Mouse (Mus musculus) left cerebral cortex, adult 2 months (tissue): ENCODE results near the gene Kcnk18. TPM values are rescaled to one million over a fixed set of nuclear protein-coding genes. Genes with fewer than 3 reads are reported as not detected.

Source experiments
- DNase-seq, 2 experiments: peaks; one replicate each; pipeline ENCODE4 v3.0.0; 2021 to 2022; ENCODE audit warnings: low spot score in 2 of 2, mixed read lengths in 1 of 2; ENCODE audit errors: extremely low spot score in 1 of 2
- H3K27ac ChIP-seq: fragments of 200-600 bp; 2 replicates; pipeline ENCODE4 v1.8.1; 2022
- H3K4me3 ChIP-seq: fragments of 200-600 bp; 2 replicates; pipeline ENCODE4 v1.8.1; 2022
- CTCF ChIP-seq: fragments of 200-600 bp; IDR thresholded peaks from 2 replicates; pipeline ENCODE4 v1.8.1; 2022; ENCODE audit warnings: antibody characterized with exemption, mild to moderate bottlenecking, moderate library complexity
- intact Hi-C: fragments of 180-260 bp; cut with DNase I; formaldehyde crosslinking; loops from one replicate; pipeline ENCODE4 v1.15.1; 2025
- total RNA-seq, 2 experiments: library from RNA; stranded (reverse); gene quantifications; 2 replicates each; pipeline ENCODE4 v1.2.3; 2021

Kcnk18 gene
- total RNA-seq, 2 experiments from 2014 or later: not detected

GRCm38 (mm10) chr19:59192491-59192890, 26.5 kb upstream of the Kcnk18 start:
- TF ChIP-seq CTCF: no peak
- no peak overlapping the region for H3K27ac ChIP-seq
- DNase-seq: no peak
- intact Hi-C loops: loop anchor here (10.0 kb wide), 1 partner anchor 272 kb away; no protein-coding TSS in a partner anchor
- H3K4me3 ChIP-seq: no peak overlapping the region

- no peak overlapping the region for H3K4me3 ChIP-seq
- H3K27ac ChIP-seq: no peak overlapping the region
- TF ChIP-seq CTCF: no peak
- intact Hi-C loops: loop anchor here (10.0 kb wide), 1 partner anchor 271 kb away; no protein-coding TSS in a partner anchor
- no peak for DNase-seq
Observed at GRCm38 (mm10) chr19:59193456-59193855, 25.6 kb upstream of the Kcnk18 start.

- no peak for TF ChIP-seq CTCF
- Histone ChIP-seq H3K4me3 (no peak overlapping the region), H3K27ac (no peak overlapping the region)
- no peak for DNase-seq
- intact Hi-C loops: loop anchor here (10.0 kb wide), 1 partner anchor 271 kb away; no protein-coding TSS in a partner anchor
Observed at GRCm38 (mm10) chr19:59193986-59194820, 24.8 kb upstream of the Kcnk18 start.

- no peak for DNase-seq
- intact Hi-C loops: loop anchor here (5.0 to 10.0 kb wide), 2 partner anchors 270 to 388 kb away; no protein-coding TSS in a partner anchor
- no peak overlapping the region for H3K27ac ChIP-seq
- no peak overlapping the region for H3K4me3 ChIP-seq
- no peak for TF ChIP-seq CTCF
Observed at GRCm38 (mm10) chr19:59195181-59195770, 23.7 kb upstream of the Kcnk18 start.

GRCm38 (mm10) chr19:59196111-59196666, 22.8 kb upstream of the Kcnk18 start:
- peak; percentile 70 for TF ChIP-seq CTCF
- peak; percentile 56 to 60 for DNase-seq
- H3K4me3 ChIP-seq: no peak overlapping the region
- H3K27ac ChIP-seq: no peak overlapping the region
- intact Hi-C loops: loop anchor here (2.0 to 10.0 kb wide), 3 partner anchors 269 to 389 kb away; no protein-coding TSS in a partner anchor

GRCm38 (mm10) chr19:59198161-59198560, 20.9 kb upstream of the Kcnk18 start:
- H3K4me3 ChIP-seq: no peak overlapping the region
- DNase-seq: peak in 1 of 2 experiments; percentile 36
- TF ChIP-seq CTCF: peak; percentile 73
- intact Hi-C loops: loop anchor here (5.0 to 10.0 kb wide), 2 partner anchors 267 to 391 kb away; no protein-coding TSS in a partner anchor
- H3K27ac ChIP-seq: no peak overlapping the region

GRCm38 (mm10) chr19:59208475-59208874, 10.5 kb upstream of the Kcnk18 start:
- H3K27ac ChIP-seq: no peak overlapping the region
- intact Hi-C loops: loop anchor here (1.0 to 5.0 kb wide), 2 partner anchors 297 to 446 kb away; no protein-coding TSS in a partner anchor
- DNase-seq: peak; percentile 78 to 84
- no peak overlapping the region for H3K4me3 ChIP-seq
- TF ChIP-seq CTCF: peak; percentile 87

- intact Hi-C loops: loop anchor here (1.0 to 5.0 kb wide), 2 partner anchors 298 to 447 kb away; no protein-coding TSS in a partner anchor
- TF ChIP-seq CTCF: no peak
- DNase-seq: no peak
- no peak overlapping the region for H3K27ac ChIP-seq
- no peak overlapping the region for H3K4me3 ChIP-seq
Observed at GRCm38 (mm10) chr19:59208986-59209385, 10.0 kb upstream of the Kcnk18 start.

GRCm38 (mm10) chr19:59216891-59217290, 2.1 kb upstream of the Kcnk18 start:
- Histone ChIP-seq H3K27ac (no peak overlapping the region), H3K4me3 (no peak overlapping the region)
- DNase-seq: no peak
- TF ChIP-seq CTCF: no peak
- intact Hi-C loops: no loop called here

- intact Hi-C loops: no loop called here
- H3K27ac ChIP-seq: no peak overlapping the region
- no peak for DNase-seq
- no peak overlapping the region for H3K4me3 ChIP-seq
- TF ChIP-seq CTCF: no peak
Observed at GRCm38 (mm10) chr19:59221131-59221530, 2.1 kb downstream of the Kcnk18 start.

GRCm38 (mm10) chr19:59228376-59228775, 9.4 kb downstream of the Kcnk18 start:
- Histone ChIP-seq H3K4me3 (no peak overlapping the region), H3K27ac (no peak overlapping the region)
- no peak for TF ChIP-seq CTCF
- DNase-seq: no peak
- intact Hi-C loops: no loop called here

GRCm38 (mm10) chr19:59232786-59233185, 13.8 kb downstream of the Kcnk18 start:
- no peak for DNase-seq
- no peak overlapping the region for H3K4me3 ChIP-seq
- intact Hi-C loops: no loop called here
- H3K27ac ChIP-seq: no peak overlapping the region
- TF ChIP-seq CTCF: no peak
